Mouse (Mus musculus) limb, embryonic 15.5 days (tissue): ENCODE measurements around the gene Bmper. TPM values are rescaled to one million over a fixed set of nuclear protein-coding genes. Genes with fewer than 3 reads are reported as not detected.

Experiments used
- ATAC-seq: fragments of 200-750 bp; cut with Nextera tagmentation; 2 replicates; pipeline ENCODE4 v1.8.0; 2017; ENCODE audit warnings: low read depth, moderate TSS enrichment; ENCODE audit not compliant: insufficient number of reproducible peaks, low FRiP score, low TSS enrichment
- H3K27ac ChIP-seq: fragments of 300-500 bp; sonication (generic); 2 replicates; pipeline ENCODE4 v1.5.1; 2015; ENCODE audit warnings: moderate library complexity, mild to moderate bottlenecking, inconsistent platforms
- H3K27me3 ChIP-seq: fragments of 300-500 bp; sonication (generic); 2 replicates; pipeline ENCODE4 v1.6.1; 2015; ENCODE audit warnings: inconsistent platforms
- H3K36me3 ChIP-seq: fragments of 300-500 bp; sonication (generic); 2 replicates; pipeline ENCODE4 v1.6.1; 2015; ENCODE audit warnings: inconsistent platforms
- H3K4me1 ChIP-seq: fragments of 300-500 bp; sonication (generic); 2 replicates; pipeline ENCODE4 v1.6.1; 2015; ENCODE audit warnings: inconsistent platforms
- H3K4me2 ChIP-seq: fragments of 300-500 bp; sonication (generic); 2 replicates; pipeline ENCODE4 v1.6.1; 2015; ENCODE audit warnings: mild to moderate bottlenecking, inconsistent platforms
- H3K4me3 ChIP-seq: fragments of 300-500 bp; sonication (generic); 2 replicates; pipeline ENCODE4 v1.5.1; 2015; ENCODE audit warnings: mild to moderate bottlenecking, inconsistent platforms
- H3K9ac ChIP-seq: fragments of 300-500 bp; sonication (generic); 2 replicates; pipeline ENCODE4 v1.6.1; 2015; ENCODE audit warnings: inconsistent platforms
- H3K9me3 ChIP-seq: fragments of 300-500 bp; sonication (generic); 2 replicates; pipeline ENCODE4 v1.6.1; 2016; ENCODE audit warnings: inconsistent platforms
- WGBS: fragments of 180-500 bp; shearing (Covaris S2); methylation state at CpG from one replicate; pipeline ENCODE4 v1.1.7; 2015; 5-methylcytosine and 5-hydroxymethylcytosine counted together
- polyA plus RNA-seq: library from polyadenylated mRNA; unstranded; fragments of >200 nt; fragmentation: Nextera tagmentation; extraction: Ambion mirVana; gene quantifications from 2 replicates; pipeline ENCODE4 v1.2.1, GENCODE M21; 2015

The Bmper gene
- polyA plus RNA-seq, 1 experiment from 2014 or later: 14.8 TPM

GRCm38 (mm10) chr9:23204339-23205288 is 18.3 kb upstream of the Bmper start:
- Histone ChIP-seq H3K9me3 (no peaks in the 10 kb centered on the region), H3K27ac (no peak overlapping the region), H3K4me3 (no peak overlapping the region), H3K36me3 (no peaks in the 10 kb centered on the region), H3K4me1 (peaks cover 10% of the 10 kb centered on the region), H3K4me2 (no peak overlapping the region), H3K9ac (no peak overlapping the region), H3K27me3 (peaks cover 13% of the 10 kb centered on the region)
- 14% methylated on average over 17 of the region's 17 CpGs for WGBS
- no peak for ATAC-seq

GRCm38 (mm10) chr9:23205304-23205703 is 17.6 kb upstream of the Bmper start:
- peaks cover 10% of the 10 kb centered on the region for H3K4me1 ChIP-seq
- H3K27me3 ChIP-seq: peaks cover 13% of the 10 kb centered on the region
- 20% methylated on average over 3 of the region's 3 CpGs for WGBS
- no peaks in the 10 kb centered on the region for H3K9me3 ChIP-seq
- no peak overlapping the region for H3K4me3 ChIP-seq
- no peak overlapping the region for H3K9ac ChIP-seq
- no peak for ATAC-seq
- H3K4me2 ChIP-seq: no peak overlapping the region
- H3K36me3 ChIP-seq: no peaks in the 10 kb centered on the region
- no peak overlapping the region for H3K27ac ChIP-seq

- H3K4me3 ChIP-seq: no peak overlapping the region
- no peak overlapping the region for H3K4me2 ChIP-seq
- no peaks in the 10 kb centered on the region for H3K36me3 ChIP-seq
- peaks cover 12% of the 10 kb centered on the region for H3K27me3 ChIP-seq
- WGBS: 69% methylated on average over 3 of the region's 3 CpGs
- no peak for ATAC-seq
- H3K4me1 ChIP-seq: peaks cover 10% of the 10 kb centered on the region
- H3K9ac ChIP-seq: no peak overlapping the region
- no peaks in the 10 kb centered on the region for H3K9me3 ChIP-seq
- no peak overlapping the region for H3K27ac ChIP-seq
Measured at GRCm38 (mm10) chr9:23205757-23206156, 17.1 kb upstream of the Bmper start.

GRCm38 (mm10) chr9:23206181-23206580 is 16.7 kb upstream of the Bmper start:
- no peak for ATAC-seq

GRCm38 (mm10) chr9:23212303-23212702 is 10.6 kb upstream of the Bmper start:
- Histone ChIP-seq H3K9me3 (no peaks in the 10 kb centered on the region), H3K9ac (no peak overlapping the region), H3K4me1 (no peaks in the 10 kb centered on the region), H3K4me3 (no peak overlapping the region), H3K27ac (no peak overlapping the region), H3K27me3 (no peaks in the 10 kb centered on the region; the same call in 1 of the 2 replicates), H3K36me3 (no peaks in the 10 kb centered on the region), H3K4me2 (no peak overlapping the region)
- WGBS: 6% methylated on average over 11 of the region's 11 CpGs
- no peak for ATAC-seq

More at GRCm38 (mm10) chr9:23206181-23206580, 16.7 kb upstream of the Bmper start:
- H3K4me2 ChIP-seq: no peak overlapping the region
- no peak overlapping the region for H3K4me3 ChIP-seq
- no peak overlapping the region for H3K9ac ChIP-seq
- no peaks in the 10 kb centered on the region for H3K9me3 ChIP-seq
- WGBS: 87% methylated on average over 5 of the region's 5 CpGs
- peaks cover 10% of the 10 kb centered on the region for H3K27me3 ChIP-seq
- H3K4me1 ChIP-seq: peaks cover 10% of the 10 kb centered on the region
- H3K27ac ChIP-seq: no peak overlapping the region
- H3K36me3 ChIP-seq: no peaks in the 10 kb centered on the region

GRCm38 (mm10) chr9:23219754-23220153 is 3.1 kb upstream of the Bmper start:
- Histone ChIP-seq H3K27me3 (peaks cover 35% of the 10 kb centered on the region), H3K9ac (no peak overlapping the region), H3K4me2 (no peak overlapping the region), H3K4me1 (peaks cover 18% of the 10 kb centered on the region), H3K36me3 (no peaks in the 10 kb centered on the region), H3K9me3 (no peaks in the 10 kb centered on the region), H3K4me3 (no peak overlapping the region), H3K27ac (no peak overlapping the region)
- ATAC-seq: no peak
- 56% methylated on average over 3 of the region's 3 CpGs for WGBS

- Histone ChIP-seq H3K4me1 (peaks cover 18% of the 10 kb centered on the region), H3K36me3 (no peaks in the 10 kb centered on the region), H3K9me3 (no peaks in the 10 kb centered on the region), H3K9ac (no peak overlapping the region), H3K27me3 (peaks cover 45% of the 10 kb centered on the region), H3K4me3 (peak overlapping the region; percentile 68), H3K27ac (no peak overlapping the region), H3K4me2 (peak overlapping the region; percentile 97)
- ATAC-seq: no peak
- 20% methylated on average over 5 of the region's 5 CpGs for WGBS
Measured at GRCm38 (mm10) chr9:23221976-23222375, 900 bp upstream of the Bmper start.

- Histone ChIP-seq H3K9ac (peak overlapping the region; percentile 60), H3K27ac (peak overlapping the region; percentile 78), H3K9me3 (no peaks in the 10 kb centered on the region), H3K27me3 (peaks cover 45% of the 10 kb centered on the region), H3K36me3 (no peaks in the 10 kb centered on the region), H3K4me3 (peak overlapping the region; percentile 68), H3K4me2 (peak overlapping the region; percentile 97), H3K4me1 (peaks cover 18% of the 10 kb centered on the region)
- peak; percentile 56 for ATAC-seq
- WGBS: 1% methylated on average over 26 of the region's 26 CpGs
Measured at GRCm38 (mm10) chr9:23222492-23222840, 410 bp upstream of the Bmper start.

GRCm38 (mm10) chr9:23223549-23224077 is 737 bp downstream of the Bmper start:
- Histone ChIP-seq H3K9me3 (no peaks in the 10 kb centered on the region), H3K4me2 (peak overlapping the region; percentile 97), H3K27me3 (peaks cover 45% of the 10 kb centered on the region), H3K4me3 (peak overlapping the region; percentile 68), H3K9ac (peak overlapping the region; percentile 60), H3K36me3 (no peaks in the 10 kb centered on the region), H3K27ac (peak overlapping the region; percentile 78), H3K4me1 (peaks cover 23% of the 10 kb centered on the region)
- no peak; the same call in 1 of the 2 replicates for ATAC-seq
- 1% methylated on average over 29 of the region's 29 CpGs for WGBS

- Histone ChIP-seq H3K27me3 (0 out of 2 replicates have a peak, but pooled peaks cover 5% of the 10 kb centered on the region), H3K9ac (no peak overlapping the region), H3K4me2 (no peak overlapping the region), H3K9me3 (no peaks in the 10 kb centered on the region), H3K27ac (no peak overlapping the region), H3K4me1 (peaks cover 7% of the 10 kb centered on the region), H3K36me3 (no peaks in the 10 kb centered on the region), H3K4me3 (no peak overlapping the region)
- no peak for ATAC-seq
- 84% methylated on average over 8 of the region's 8 CpGs for WGBS
Measured at GRCm38 (mm10) chr9:23233464-23234121, 10.7 kb downstream of the Bmper start.

- H3K4me1 ChIP-seq: peaks cover 7% of the 10 kb centered on the region
- no peak for ATAC-seq
- no peak overlapping the region for H3K4me3 ChIP-seq
- no peak overlapping the region for H3K9ac ChIP-seq
- WGBS: 28% methylated on average over 6 of the region's 6 CpGs
- no peaks in the 10 kb centered on the region for H3K9me3 ChIP-seq
- H3K27me3 ChIP-seq: 0 out of 2 replicates have a peak, but pooled peaks cover 5% of the 10 kb centered on the region
- H3K27ac ChIP-seq: no peak overlapping the region
- no peaks in the 10 kb centered on the region for H3K36me3 ChIP-seq
- no peak overlapping the region for H3K4me2 ChIP-seq
Measured at GRCm38 (mm10) chr9:23235368-23236002, 12.6 kb downstream of the Bmper start.
